Mouse (Mus musculus) brain, embryonic 14.5 days (tissue): ENCODE results near the gene Arrdc5.

Source experiments
- CTCF ChIP-seq: fragments of 200-500 bp; IDR thresholded peaks from 2 replicates; pipeline ENCODE4 v1.5.1; 2012; ENCODE audit warnings: inconsistent platforms, mild to moderate bottlenecking, moderate library complexity, borderline replicate concordance; ENCODE audit not compliant: insufficient read depth, insufficient read length; ENCODE audit errors: extremely low read depth
- POLR2A ChIP-seq: fragments of 200-500 bp; IDR thresholded peaks from 2 replicates; pipeline ENCODE4 v1.6.1; 2012; ENCODE audit warnings: mild to moderate bottlenecking, inconsistent platforms, borderline replicate concordance; ENCODE audit not compliant: poor library complexity, insufficient read depth, insufficient read length, severe bottlenecking; ENCODE audit errors: extremely low read depth

- TF ChIP-seq POLR2A = no peak
- peak; percentile 48; the same call in 1 of the 2 replicates for TF ChIP-seq CTCF
Observed at GRCm38 (mm10) chr17:56255429-56255828, 44.7 kb downstream of the Arrdc5 start.
